Mouse (Mus musculus) liver, embryonic 15.5 days (tissue): Measurements from ENCODE around the gene Hesx1. TPM values are rescaled to one million over a fixed set of nuclear protein-coding genes. Genes with fewer than 3 reads are reported as not detected.

Experiments
- ATAC-seq: fragments of 200-750 bp; cut with Nextera tagmentation; 2 replicates; pipeline ENCODE4 v1.8.0; 2017; ENCODE audit warnings: moderate number of reproducible peaks, mild to moderate bottlenecking, moderate library complexity; ENCODE audit not compliant: insufficient read depth
- H3K27ac ChIP-seq: fragments of 300-500 bp; sonication (generic); replicated peaks from 2 replicates; pipeline ENCODE4 v1.5.1; 2015; ENCODE audit warnings: mild to moderate bottlenecking, inconsistent platforms
- H3K27me3 ChIP-seq: fragments of 300-500 bp; sonication (generic); 2 replicates; pipeline ENCODE4 v1.6.1; 2015; ENCODE audit warnings: mild to moderate bottlenecking, inconsistent platforms
- H3K36me3 ChIP-seq: fragments of 300-500 bp; sonication (generic); replicated peaks from 2 replicates; pipeline ENCODE4 v1.6.1; 2015; ENCODE audit warnings: moderate library complexity, mild to moderate bottlenecking, inconsistent platforms
- H3K4me1 ChIP-seq: fragments of 300-500 bp; sonication (generic); replicated peaks from 2 replicates; pipeline ENCODE4 v1.6.1; 2015; ENCODE audit warnings: inconsistent platforms
- H3K4me2 ChIP-seq: fragments of 300-500 bp; sonication (generic); 2 replicates; pipeline ENCODE4 v1.6.1; 2015; ENCODE audit warnings: moderate library complexity, mild to moderate bottlenecking, inconsistent platforms
- H3K4me3 ChIP-seq: fragments of 300-500 bp; sonication (generic); replicated peaks from 2 replicates; pipeline ENCODE4 v1.5.1; 2015; ENCODE audit warnings: mild to moderate bottlenecking, inconsistent platforms
- H3K9ac ChIP-seq: fragments of 300-500 bp; sonication (generic); 2 replicates; pipeline ENCODE4 v1.6.1; 2015; ENCODE audit warnings: moderate library complexity, mild to moderate bottlenecking, inconsistent platforms
- H3K9me3 ChIP-seq: fragments of 300-500 bp; sonication (generic); replicated peaks from 2 replicates; pipeline ENCODE4 v1.6.1; 2016; ENCODE audit warnings: inconsistent platforms
- WGBS: fragments of 180-500 bp; shearing (Covaris S2); methylation state at CpG from one replicate; pipeline ENCODE4 v1.1.7; 2015; ENCODE audit warnings: mixed read lengths; ENCODE audit not compliant: insufficient replicate concordance; 5-methylcytosine and 5-hydroxymethylcytosine counted together
- polyA plus RNA-seq: library from polyadenylated mRNA; unstranded; fragments of >200 nt; fragmentation: Nextera tagmentation; extraction: Ambion mirVana; gene quantifications from 2 replicates; pipeline ENCODE4 v1.2.1, GENCODE M21; 2015

Gene Hesx1
- polyA plus RNA-seq, 1 experiment from 2014 or later: 7.0 TPM

DNA sequence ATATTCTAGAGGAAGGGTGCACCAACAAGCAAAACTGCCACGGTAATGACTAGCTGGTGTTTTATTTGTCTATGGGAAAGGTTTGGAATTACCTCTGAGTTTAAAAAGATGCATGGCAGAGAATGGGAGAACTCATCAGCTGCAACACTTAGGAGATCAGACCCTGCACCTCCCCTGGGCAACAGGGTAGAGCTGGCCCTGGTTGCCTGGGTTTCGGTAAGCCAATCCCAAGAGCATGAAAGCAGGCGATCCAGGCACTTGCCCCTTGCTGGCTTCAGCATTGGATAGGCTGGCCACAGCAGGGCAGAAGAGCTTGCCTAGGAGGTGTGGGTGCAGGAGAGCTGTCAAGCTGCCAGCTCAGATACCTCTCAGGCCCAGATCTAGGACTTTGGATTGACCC is 14.4 kb upstream of the Hesx1 start:
- 0 out of 2 replicates have a peak, but pooled peaks cover 3% of the 10 kb centered on the region for H3K4me1 ChIP-seq
- no peak for ATAC-seq

GRCm38 (mm10) chr14:26981021-26981420 is 13.2 kb upstream of the Hesx1 start:
- no peak for ATAC-seq
- Histone ChIP-seq H3K4me3 (no peak overlapping the region), H3K4me1 (0 out of 2 replicates have a peak, but pooled peaks cover 3% of the 10 kb centered on the region), H3K36me3 (no peaks in the 10 kb centered on the region), H3K27ac (no peak overlapping the region), H3K9ac (no peak overlapping the region), H3K27me3 (no peaks in the 10 kb centered on the region), H3K4me2 (no peak overlapping the region), H3K9me3 (no peaks in the 10 kb centered on the region)
- 82% methylated on average over 8 of the region's 8 CpGs for WGBS

More for the DNA sequence above, 14.4 kb upstream of the Hesx1 start:
- WGBS: 76% methylated on average over 3 of the region's 3 CpGs
- Histone ChIP-seq H3K9me3 (no peaks in the 10 kb centered on the region), H3K4me3 (no peak overlapping the region), H3K4me2 (no peak overlapping the region), H3K27me3 (no peaks in the 10 kb centered on the region), H3K27ac (no peak overlapping the region), H3K9ac (no peak overlapping the region), H3K36me3 (no peaks in the 10 kb centered on the region)

- Histone ChIP-seq H3K27ac (no peak overlapping the region), H3K9ac (no peak overlapping the region), H3K9me3 (no peaks in the 10 kb centered on the region), H3K27me3 (no peaks in the 10 kb centered on the region), H3K36me3 (no peaks in the 10 kb centered on the region), H3K4me2 (no peak overlapping the region), H3K4me3 (no peak overlapping the region), H3K4me1 (no peaks in the 10 kb centered on the region)
- ATAC-seq: no peak
- WGBS: 57% methylated on average over 5 of the region's 5 CpGs
These were observed 12.6 kb upstream of the Hesx1 start for GRCm38 (mm10) chr14:26981494-26982149.

GRCm38 (mm10) chr14:26982150-26982530 is 12.1 kb upstream of the Hesx1 start:
- Histone ChIP-seq H3K36me3 (no peaks in the 10 kb centered on the region), H3K4me2 (no peak overlapping the region), H3K9ac (no peak overlapping the region), H3K4me3 (no peak overlapping the region), H3K9me3 (no peaks in the 10 kb centered on the region), H3K27me3 (no peaks in the 10 kb centered on the region), H3K4me1 (no peaks in the 10 kb centered on the region), H3K27ac (no peak overlapping the region)
- ATAC-seq: no peak
- WGBS: 54% methylated on average over 5 of the region's 5 CpGs

DNA sequence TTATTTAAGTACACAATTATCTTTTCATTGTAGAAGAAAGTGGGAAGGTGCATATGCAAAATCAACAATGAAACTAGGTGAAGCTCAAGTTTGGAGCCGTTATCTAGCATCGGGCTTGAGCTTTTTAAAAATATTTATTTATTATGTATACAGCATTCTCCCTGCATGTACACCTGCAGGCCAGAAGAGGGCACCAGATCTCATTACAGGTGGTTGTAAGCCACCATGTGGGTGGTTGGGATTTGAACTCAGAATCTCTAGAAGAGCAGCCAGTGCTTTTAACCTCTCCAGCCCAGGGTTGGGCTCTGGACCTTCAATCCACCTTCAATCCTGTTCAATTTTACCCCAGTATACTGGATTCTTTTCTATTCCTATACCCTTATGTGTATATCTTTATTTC is 5.5 kb upstream of the Hesx1 start:
- H3K27me3 ChIP-seq: no peaks in the 10 kb centered on the region

GRCm38 (mm10) chr14:26991622-26992021 is 2.6 kb upstream of the Hesx1 start:
- no peaks in the 10 kb centered on the region for H3K27me3 ChIP-seq
- no peaks in the 10 kb centered on the region for H3K36me3 ChIP-seq
- no peak overlapping the region for H3K27ac ChIP-seq
- WGBS: 77% methylated on average over 18 of the region's 18 CpGs
- H3K9ac ChIP-seq: no peak overlapping the region
- H3K4me1 ChIP-seq: peaks cover 8% of the 10 kb centered on the region
- ATAC-seq: no peak
- H3K4me3 ChIP-seq: no peak overlapping the region
- H3K4me2 ChIP-seq: no peak overlapping the region
- H3K9me3 ChIP-seq: no peaks in the 10 kb centered on the region

More for the DNA sequence above, 5.5 kb upstream of the Hesx1 start:
- Histone ChIP-seq H3K27ac (no peak overlapping the region), H3K4me3 (no peak overlapping the region), H3K9me3 (no peaks in the 10 kb centered on the region), H3K4me1 (no peaks in the 10 kb centered on the region), H3K36me3 (no peaks in the 10 kb centered on the region), H3K9ac (no peak overlapping the region), H3K4me2 (no peak overlapping the region)
- WGBS: 47% methylated on average over 2 of the region's 2 CpGs
- no peak for ATAC-seq

DNA sequence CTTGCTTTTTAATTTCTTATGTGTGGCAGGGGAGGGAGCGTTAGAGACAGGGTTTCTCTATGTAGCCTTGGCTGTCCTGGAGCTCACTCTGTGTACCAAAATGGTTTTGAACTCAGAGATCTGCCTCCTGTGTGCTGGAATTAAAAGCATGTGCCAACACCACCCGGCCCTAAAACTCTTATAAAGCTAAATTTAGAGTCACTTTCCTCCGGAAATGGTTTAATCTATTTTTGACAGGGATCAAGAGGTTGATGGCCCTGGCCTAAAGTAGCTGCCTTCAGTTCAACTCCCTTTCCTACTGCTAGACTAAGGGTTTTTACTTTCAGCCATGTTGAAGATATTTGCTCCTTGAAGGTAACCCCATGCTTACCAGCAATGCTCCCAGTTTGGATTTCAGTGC is 789 bp upstream of the Hesx1 start:
- no peak overlapping the region for H3K4me2 ChIP-seq
- no peak overlapping the region for H3K27ac ChIP-seq
- ATAC-seq: no peak
- H3K4me3 ChIP-seq: no peak overlapping the region
- 41% methylated on average over 3 of the region's 3 CpGs for WGBS
- H3K27me3 ChIP-seq: no peaks in the 10 kb centered on the region
- H3K9ac ChIP-seq: no peak overlapping the region
- H3K36me3 ChIP-seq: no peaks in the 10 kb centered on the region
- peaks cover 10% of the 10 kb centered on the region for H3K4me1 ChIP-seq
- no peaks in the 10 kb centered on the region for H3K9me3 ChIP-seq

DNA sequence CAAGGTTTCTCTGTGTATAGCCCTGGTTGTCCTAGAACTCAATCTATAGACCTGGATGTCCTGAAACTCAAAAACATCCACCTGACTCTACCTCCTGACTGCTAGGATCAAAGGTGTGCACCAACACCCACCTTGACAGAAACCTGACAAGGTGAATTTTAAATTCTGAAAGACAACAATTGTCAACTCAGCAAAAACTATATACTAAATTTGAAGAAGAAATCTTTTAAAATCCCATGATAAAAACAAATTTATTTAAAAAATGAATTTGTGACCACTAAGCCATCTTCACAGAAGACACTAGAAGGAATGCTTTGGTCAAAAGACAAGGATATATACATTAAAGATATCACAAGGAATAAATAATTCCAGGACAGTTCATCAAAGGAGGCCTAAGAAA is 2.0 kb downstream of the Hesx1 start:
- H3K9ac ChIP-seq: no peak overlapping the region
- ATAC-seq: no peak

GRCm38 (mm10) chr14:27000386-27000785 is 6.2 kb downstream of the Hesx1 start:
- Histone ChIP-seq H3K9ac (peak overlapping the region; percentile 52), H3K27ac (0 out of 2 replicates have a peak overlapping the region, but pooled peaks have one; percentile 19), H3K4me3 (peak overlapping the region; percentile 59), H3K4me1 (peaks cover 18% of the 10 kb centered on the region), H3K9me3 (no peaks in the 10 kb centered on the region), H3K36me3 (no peaks in the 10 kb centered on the region), H3K4me2 (peak overlapping the region; percentile 65), H3K27me3 (peaks cover 4% of the 10 kb centered on the region; the same call in 1 of the 2 replicates)
- 5% methylated on average over 11 of the region's 11 CpGs for WGBS
- ATAC-seq: peak; percentile 78

More for the DNA sequence above, 2.0 kb downstream of the Hesx1 start:
- Histone ChIP-seq H3K27me3 (peaks cover 4% of the 10 kb centered on the region; the same call in 1 of the 2 replicates), H3K4me2 (no peak overlapping the region), H3K9me3 (no peaks in the 10 kb centered on the region), H3K4me1 (peaks cover 22% of the 10 kb centered on the region), H3K4me3 (no peak overlapping the region), H3K36me3 (no peaks in the 10 kb centered on the region), H3K27ac (no peak overlapping the region)

- H3K4me3 ChIP-seq: no peak overlapping the region
- H3K4me2 ChIP-seq: no peak overlapping the region
- ATAC-seq: no peak
- 71% methylated on average over 7 of the region's 7 CpGs for WGBS
- no peaks in the 10 kb centered on the region for H3K36me3 ChIP-seq
- no peak overlapping the region for H3K9ac ChIP-seq
- no peak overlapping the region for H3K27ac ChIP-seq
- peaks cover 23% of the 10 kb centered on the region for H3K4me1 ChIP-seq
- H3K27me3 ChIP-seq: peaks cover 4% of the 10 kb centered on the region; the same call in 1 of the 2 replicates
- H3K9me3 ChIP-seq: no peaks in the 10 kb centered on the region
These were observed 10.7 kb downstream of the Hesx1 start for GRCm38 (mm10) chr14:27004906-27005305.

DNA sequence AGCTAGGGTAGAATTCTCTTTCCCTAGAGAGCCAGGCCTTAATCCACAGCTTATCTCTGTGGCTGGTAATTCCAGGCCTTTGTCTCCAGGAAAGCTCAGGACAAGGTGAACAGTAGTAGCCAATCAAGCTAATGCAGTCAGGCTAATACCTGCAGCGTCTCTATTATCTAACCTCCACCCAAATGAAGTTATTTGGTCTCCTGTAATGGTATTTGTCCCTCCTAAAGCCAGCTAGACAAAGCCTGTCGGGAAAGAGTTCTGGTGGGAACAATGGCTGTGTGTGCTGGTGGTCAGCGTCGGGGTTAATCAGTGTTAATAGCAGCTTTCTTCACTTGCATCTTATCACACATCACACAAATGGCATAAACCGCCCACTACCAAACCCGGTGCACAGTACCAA is 11.7 kb downstream of the Hesx1 start:
- Histone ChIP-seq H3K4me1 (0 out of 2 replicates have a peak, but pooled peaks cover 14% of the 10 kb centered on the region), H3K27ac (no peak overlapping the region), H3K27me3 (no peaks in the 10 kb centered on the region), H3K9ac (no peak overlapping the region), H3K4me3 (no peak overlapping the region), H3K4me2 (no peak overlapping the region), H3K36me3 (no peaks in the 10 kb centered on the region), H3K9me3 (no peaks in the 10 kb centered on the region)
- WGBS: 25% methylated on average over 6 of the region's 6 CpGs
- no peak for ATAC-seq

DNA sequence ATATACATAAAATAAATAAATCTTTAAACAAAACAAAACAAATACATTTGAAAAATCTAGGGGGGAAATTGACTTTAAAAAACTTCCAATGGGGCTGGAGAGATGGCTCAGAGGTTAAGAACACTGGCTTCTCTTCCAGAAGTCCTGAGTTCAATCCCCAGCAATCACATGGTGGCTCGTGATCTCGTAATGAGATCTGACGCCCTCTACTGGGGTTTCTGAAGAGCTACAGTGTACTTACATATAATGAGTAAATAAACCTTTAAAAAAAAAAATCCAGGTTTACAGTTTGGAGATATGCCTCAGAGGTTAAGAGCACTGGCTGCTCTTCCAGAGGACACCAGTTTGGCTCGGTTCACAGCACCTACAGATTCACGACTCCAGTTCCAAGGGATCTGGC is 17.3 kb downstream of the Hesx1 start:
- Histone ChIP-seq H3K4me3 (no peak overlapping the region), H3K4me1 (peaks cover 7% of the 10 kb centered on the region; the same call in 1 of the 2 replicates), H3K4me2 (no peak overlapping the region), H3K27ac (no peak overlapping the region), H3K9ac (no peak overlapping the region), H3K9me3 (no peaks in the 10 kb centered on the region), H3K27me3 (no peaks in the 10 kb centered on the region), H3K36me3 (no peaks in the 10 kb centered on the region)
- ATAC-seq: no peak
- 57% methylated on average over 5 of the region's 5 CpGs for WGBS
